Mouse (Mus musculus) ovary, postnatal 36 days (tissue): ENCODE results near the gene Hck.

Experiments used
- DNase-seq: peaks from one replicate; pipeline ENCODE4 v3.0.0; 2022; ENCODE audit warnings: low spot score, mixed read lengths

Gene Hck

GRCm38 (mm10) chr2:153151926-153152665 is 43.8 kb downstream of the Hck start:
- DNase-seq: no peak

GRCm38 (mm10) chr2:153153033-153153450 is 44.8 kb downstream of the Hck start:
- DNase-seq: no peak

GRCm38 (mm10) chr2:153157270-153157669 is 49.0 kb downstream of the Hck start:
- no peak for DNase-seq

- no peak for DNase-seq
Observed at GRCm38 (mm10) chr2:153160133-153160532, 51.9 kb downstream of the Hck start.

GRCm38 (mm10) chr2:153160844-153161683 is 52.8 kb downstream of the Hck start, which contains the start of gene Tm9sf4:
TSS of gene Tm9sf4 (plus strand) at chr2:153161303.
- peak; percentile 87 for DNase-seq

- no peak for DNase-seq
Observed at GRCm38 (mm10) chr2:153161684-153162080, 53.4 kb downstream of the Hck start.

GRCm38 (mm10) chr2:153167136-153167535 is 58.9 kb downstream of the Hck start:
- DNase-seq: no peak

GRCm38 (mm10) chr2:153168134-153168820 is 60.0 kb downstream of the Hck start:
- DNase-seq: no peak

GRCm38 (mm10) chr2:153170490-153171224 is 62.4 kb downstream of the Hck start:
- no peak for DNase-seq

GRCm38 (mm10) chr2:153171966-153172365 is 63.7 kb downstream of the Hck start:
- no peak for DNase-seq

- no peak for DNase-seq
Observed at GRCm38 (mm10) chr2:153175995-153176570, 67.8 kb downstream of the Hck start.

- no peak for DNase-seq
Observed at GRCm38 (mm10) chr2:153177188-153177587, 68.9 kb downstream of the Hck start.

GRCm38 (mm10) chr2:153179126-153179860 is 71.0 kb downstream of the Hck start:
- no peak for DNase-seq

GRCm38 (mm10) chr2:153179961-153180360 is 71.7 kb downstream of the Hck start:
- DNase-seq: no peak

- no peak for DNase-seq
Observed at GRCm38 (mm10) chr2:153186176-153186591, 77.9 kb downstream of the Hck start.

- DNase-seq: no peak
Observed at GRCm38 (mm10) chr2:153187848-153188247, 79.6 kb downstream of the Hck start.

- no peak for DNase-seq
Observed at GRCm38 (mm10) chr2:153191242-153191641, 83.0 kb downstream of the Hck start.

- no peak for DNase-seq
Observed at GRCm38 (mm10) chr2:153194255-153194654, 86.0 kb downstream of the Hck start.

- DNase-seq: peak; percentile 21
Observed at GRCm38 (mm10) chr2:153198485-153198884, 90.2 kb downstream of the Hck start.

- no peak for DNase-seq
Observed at GRCm38 (mm10) chr2:153199114-153199513, 90.8 kb downstream of the Hck start.
